Mouse (Mus musculus) adrenal gland (tissue): Measurements from ENCODE around the gene Vcan.

Source experiments
- intact Hi-C: fragments of 180-260 bp; cut with DNase I; formaldehyde crosslinking; loops from one replicate; pipeline ENCODE4 v1.15.1; 2025

Vcan gene

DNA sequence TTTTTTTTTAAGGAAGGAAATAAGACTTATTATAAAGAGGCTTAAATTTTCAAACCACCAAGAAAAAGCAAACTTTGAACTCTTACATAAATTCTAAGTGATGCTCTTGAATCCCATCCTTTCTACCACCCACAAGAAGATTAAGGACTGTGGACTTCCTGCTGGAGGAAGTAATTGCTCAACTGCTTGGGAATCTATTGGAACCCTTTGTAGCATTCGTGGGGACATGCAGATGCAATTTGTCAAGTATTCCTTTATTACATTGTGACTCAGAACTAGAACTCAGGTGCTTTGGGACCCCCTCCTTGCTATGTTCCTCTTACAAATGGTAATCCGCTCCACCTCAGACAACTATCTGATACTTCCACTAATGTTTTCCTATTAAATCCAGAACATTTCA is 4.0 kb downstream of the Vcan start:
- intact Hi-C loops, result loop anchor here (10.0 kb wide), 1 partner anchor 777 kb away; no protein-coding TSS in a partner anchor

DNA sequence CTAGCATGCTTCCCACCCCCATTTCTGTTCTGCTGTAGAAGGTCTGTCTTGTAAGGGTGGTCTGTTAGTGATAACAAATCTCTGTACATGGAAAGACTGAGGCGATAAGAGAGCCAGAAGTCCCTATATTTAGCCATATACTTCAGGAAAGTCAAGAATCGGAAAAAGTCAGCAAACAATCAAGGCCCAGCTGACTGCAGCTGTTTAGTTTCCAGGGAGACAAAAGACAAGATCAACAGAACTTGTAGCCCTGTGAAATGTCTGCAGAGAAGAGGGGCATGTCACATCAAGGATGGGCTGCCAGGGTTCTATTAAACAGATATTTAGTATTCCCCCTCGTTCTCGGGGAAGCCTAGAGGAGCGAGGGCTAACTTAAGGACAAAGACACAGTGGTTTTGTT is 7.2 kb downstream of the Vcan start:
- intact Hi-C loops, result loop anchor here (10.0 kb wide), 1 partner anchor 780 kb away; no protein-coding TSS in a partner anchor

DNA sequence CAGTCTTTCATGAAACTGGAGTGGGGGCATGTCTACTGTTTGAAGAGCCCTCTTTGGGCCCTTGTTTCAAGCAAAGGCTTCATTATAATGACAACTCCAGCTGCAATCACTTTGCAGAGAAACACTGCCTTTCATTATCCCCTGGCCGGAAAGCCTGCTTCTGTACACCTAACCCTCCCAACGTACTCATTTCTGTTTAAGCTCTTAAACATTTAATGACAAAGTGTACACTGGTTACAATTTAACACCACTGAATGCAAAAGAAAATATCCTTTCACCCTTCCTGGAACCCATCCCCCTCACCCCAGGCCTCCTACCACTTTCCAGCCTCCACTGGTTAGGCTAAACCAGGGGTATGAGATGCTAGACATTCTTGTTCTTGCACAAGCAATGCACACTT is 15.8 kb downstream of the Vcan start:
- intact Hi-C loops, result no loop called here

DNA sequence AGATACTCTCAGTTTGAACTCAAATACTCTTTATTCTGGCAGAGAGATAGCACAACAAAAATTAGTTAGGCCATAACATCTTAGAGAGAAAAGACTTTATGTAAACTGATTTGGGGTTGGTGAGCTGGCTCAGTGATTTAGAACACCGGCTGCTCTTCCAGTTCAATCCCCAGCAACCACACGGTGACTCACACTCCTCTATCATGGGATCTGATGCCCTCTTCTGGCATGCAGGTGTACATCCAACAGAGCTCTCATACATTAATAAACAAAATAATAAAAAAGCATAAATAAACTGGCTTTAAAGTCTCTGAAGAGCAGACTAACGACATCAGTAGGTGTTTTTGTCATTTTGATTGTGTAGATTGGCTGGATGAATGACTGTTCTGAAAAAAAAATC is 21.8 kb downstream of the Vcan start:
- intact Hi-C loops, result loop anchor here (5.0 kb wide), 1 partner anchor 48 kb away; no protein-coding TSS in a partner anchor

DNA sequence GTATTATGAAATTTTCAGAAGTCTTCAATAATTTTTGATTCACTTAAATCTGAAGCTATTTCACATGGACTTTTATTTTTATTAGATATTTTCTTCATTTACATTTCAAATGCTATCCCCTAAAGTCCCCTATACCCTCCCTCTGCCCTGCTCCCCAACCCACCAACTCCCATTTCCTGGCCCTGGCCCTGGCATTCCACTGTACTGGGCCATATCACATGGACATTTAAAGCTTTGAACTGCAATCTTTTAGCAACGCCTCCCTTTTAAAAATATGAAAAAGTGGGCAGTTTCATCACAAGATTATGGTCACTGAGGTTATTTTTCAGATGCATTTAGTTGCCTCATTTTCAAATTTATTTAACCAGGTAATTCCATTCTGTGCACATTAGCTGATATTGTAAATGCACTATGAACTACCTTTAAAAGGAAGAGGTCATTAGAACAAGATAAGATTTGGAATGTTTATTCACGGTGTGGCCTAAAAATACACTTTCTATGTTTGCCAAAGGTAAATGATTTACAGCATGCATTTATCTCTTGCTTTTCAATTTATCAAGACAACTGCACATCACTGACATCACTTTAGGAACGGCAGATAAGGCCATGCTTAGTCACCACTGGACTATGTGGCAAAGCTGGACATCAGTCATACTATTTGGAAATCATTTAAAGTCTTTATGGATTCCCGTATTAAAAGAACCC is 32.7 kb downstream of the Vcan start:
- intact Hi-C loops, result no loop called here

DNA sequence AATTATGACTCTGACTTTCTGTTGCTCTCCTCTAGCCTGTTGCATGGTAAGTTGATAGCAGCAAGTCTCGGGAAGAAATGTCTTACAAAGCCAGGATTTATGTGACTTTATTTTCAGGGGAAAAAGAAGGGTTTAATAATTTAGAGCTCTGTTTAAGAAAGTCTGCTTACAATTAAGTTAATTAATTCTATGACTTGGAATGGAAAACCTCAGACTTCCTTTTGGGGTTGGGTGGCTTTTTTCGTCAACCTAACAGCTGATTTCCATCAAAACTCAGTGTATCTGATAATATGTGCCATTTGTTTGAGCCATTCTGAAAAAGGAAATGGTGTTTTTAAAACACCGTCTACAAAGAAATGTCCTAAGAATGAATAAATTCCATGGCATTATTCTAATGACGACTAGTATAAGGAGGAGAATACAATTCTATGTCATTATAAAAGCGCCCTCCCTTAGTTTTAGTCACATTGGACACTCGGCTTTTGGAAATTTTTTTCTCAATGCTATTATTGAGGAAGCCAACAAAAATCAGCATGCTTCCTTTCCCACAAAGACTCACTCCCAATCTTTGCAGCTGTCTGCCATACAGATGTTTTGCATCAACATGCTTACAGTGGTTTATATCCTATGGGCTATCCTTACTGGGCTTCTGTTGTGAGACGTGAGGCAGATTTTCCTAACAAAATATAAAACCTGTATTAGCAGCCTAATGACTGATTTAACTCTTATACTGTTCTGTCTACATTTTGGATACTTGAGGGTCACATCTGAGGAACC is 34.0 kb downstream of the Vcan start:
- intact Hi-C loops, result no loop called here

DNA sequence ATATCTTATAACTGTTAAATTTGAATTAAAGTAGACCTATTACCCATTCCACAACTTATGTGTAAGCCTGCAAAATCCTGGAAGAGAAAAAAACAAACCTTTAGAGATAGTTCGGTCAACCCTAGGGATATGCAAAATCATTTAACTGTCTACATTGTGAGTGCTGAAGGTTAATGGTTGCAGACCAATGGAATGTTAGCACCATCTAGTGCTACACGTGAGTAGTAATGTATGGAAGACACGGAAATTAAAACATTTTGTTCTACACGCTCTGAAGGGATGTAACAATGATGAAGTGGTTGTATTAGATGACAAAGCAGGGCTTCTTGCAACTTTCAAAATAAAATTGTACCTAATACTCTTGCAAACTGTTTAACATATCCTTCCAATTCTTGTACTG is 39.9 kb downstream of the Vcan start:
- intact Hi-C loops, result no loop called here

DNA sequence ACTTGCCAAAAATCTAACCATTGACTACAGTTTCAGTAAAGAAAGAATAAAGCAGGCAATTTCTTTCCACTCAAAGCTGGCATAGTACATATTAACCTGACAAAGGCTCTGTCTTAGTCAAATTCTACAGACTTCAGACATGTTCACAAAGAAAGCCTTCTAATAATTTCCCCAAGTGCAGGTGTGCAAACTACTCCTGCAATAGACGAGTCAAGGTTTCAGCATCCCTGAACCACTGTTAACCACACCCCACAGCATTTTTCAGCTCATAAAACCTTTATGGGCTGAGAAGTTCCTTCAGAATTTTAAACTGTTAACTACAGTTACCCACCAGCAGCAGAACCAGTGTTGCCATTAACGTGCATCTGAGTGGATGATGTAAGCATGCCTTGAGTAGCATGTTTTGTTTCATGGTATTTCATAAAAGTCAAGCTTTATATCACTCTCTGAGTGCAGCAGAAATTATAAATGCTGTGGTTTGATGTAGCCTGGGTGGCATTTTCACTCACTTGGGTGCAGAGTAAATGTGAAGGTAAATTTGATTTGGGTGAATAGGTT is 42.2 kb downstream of the Vcan start:
- intact Hi-C loops, result no loop called here

DNA sequence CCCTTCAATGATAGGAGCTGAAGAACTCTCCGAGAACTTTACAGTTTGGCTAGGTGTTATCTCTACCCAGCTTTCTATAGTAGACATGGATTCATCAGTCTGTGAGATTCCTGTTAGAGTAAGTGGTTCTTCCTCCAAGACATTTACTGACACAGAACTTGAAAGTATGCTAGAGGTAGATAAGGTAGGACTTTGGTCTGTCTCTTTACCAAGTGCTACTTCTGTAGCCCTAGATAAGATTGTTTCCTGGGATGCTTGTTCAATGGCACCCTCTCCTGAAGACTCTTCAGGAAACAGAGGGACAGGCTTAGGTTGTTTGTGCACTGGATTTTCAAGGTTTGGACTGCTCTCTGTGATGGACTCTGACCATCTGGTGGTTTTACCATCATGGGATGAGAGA is 49.7 kb downstream of the Vcan start:
- intact Hi-C loops, result no loop called here

DNA sequence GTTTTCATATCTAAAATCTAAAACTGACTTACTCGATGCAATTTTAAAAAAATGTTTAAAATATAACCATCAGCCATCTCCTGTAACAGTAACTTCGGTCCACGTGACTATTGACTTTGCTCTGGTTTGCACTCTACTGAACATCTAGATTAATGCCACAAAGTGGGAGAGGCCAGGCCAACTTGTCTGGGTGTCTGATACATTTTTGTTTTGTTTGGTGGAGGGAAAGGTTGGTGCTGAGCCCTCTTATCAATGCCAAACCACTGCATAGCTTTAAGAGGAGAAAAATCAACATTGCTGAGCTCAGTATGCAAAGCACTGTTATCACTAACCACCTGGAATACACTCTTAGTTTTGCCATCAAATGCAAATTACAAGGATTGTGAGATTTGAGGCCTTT is 58.8 kb downstream of the Vcan start:
- intact Hi-C loops, result no loop called here

DNA sequence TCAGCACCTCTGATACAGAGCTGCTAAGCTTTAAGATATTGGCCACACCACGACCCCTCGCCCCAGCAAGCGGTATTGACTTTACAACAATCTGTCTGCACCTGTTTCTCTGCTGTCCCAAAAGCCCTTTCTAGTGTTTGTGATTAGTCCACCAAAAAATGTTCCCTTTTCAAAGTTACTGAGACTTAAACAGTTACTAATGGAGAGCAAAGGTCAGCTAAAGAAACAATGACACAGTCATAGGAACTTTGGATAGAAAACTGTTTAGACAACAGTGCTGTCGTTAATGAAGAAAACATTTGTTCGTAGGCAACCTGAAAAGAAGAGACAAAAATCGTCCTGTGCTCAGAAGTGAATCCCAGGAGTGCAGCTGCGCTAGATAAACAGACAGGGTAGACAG is 60.1 kb downstream of the Vcan start:
- intact Hi-C loops, result no loop called here

DNA sequence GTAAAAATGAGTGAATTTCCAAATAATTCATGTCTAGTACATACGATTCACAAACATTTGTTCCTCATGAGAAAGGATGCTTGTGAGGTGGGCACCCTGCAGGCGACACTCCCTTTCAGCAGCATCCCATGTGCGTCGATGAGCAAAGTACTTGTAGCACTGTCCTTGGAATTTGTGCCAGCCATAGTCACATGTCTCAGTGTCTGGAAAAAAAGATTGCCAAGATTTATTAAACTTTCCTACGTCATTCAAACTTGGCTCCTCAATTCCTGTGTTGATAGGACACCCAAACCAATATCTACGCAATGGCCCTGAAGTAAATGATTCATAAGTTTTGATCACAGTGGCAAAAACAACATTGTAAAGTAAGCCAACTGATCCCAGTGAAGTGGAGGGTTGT is 62.6 kb downstream of the Vcan start:
- intact Hi-C loops, result no loop called here

DNA sequence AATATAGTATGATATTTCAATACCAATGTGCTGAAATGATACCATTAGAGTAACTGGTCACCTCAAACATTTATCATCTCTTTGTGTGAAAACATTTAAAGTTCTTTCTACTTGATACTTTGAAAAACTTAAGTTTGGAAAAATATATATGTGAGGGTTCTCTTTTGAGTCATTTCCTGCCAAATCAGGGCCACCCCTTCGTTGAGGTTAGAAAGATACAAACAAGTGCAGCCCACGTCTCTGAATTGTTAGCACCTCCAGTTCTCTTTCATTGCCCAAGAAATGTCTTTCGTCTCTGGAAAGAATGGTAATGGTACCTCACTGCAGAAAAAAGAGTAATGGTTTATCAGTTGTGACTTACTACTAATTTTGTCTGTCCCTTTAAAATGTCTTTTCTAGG is 71.8 kb downstream of the Vcan start:
- intact Hi-C loops, result loop anchor here (5.0 kb wide), 1 partner anchor 52 kb away; no protein-coding TSS in a partner anchor

DNA sequence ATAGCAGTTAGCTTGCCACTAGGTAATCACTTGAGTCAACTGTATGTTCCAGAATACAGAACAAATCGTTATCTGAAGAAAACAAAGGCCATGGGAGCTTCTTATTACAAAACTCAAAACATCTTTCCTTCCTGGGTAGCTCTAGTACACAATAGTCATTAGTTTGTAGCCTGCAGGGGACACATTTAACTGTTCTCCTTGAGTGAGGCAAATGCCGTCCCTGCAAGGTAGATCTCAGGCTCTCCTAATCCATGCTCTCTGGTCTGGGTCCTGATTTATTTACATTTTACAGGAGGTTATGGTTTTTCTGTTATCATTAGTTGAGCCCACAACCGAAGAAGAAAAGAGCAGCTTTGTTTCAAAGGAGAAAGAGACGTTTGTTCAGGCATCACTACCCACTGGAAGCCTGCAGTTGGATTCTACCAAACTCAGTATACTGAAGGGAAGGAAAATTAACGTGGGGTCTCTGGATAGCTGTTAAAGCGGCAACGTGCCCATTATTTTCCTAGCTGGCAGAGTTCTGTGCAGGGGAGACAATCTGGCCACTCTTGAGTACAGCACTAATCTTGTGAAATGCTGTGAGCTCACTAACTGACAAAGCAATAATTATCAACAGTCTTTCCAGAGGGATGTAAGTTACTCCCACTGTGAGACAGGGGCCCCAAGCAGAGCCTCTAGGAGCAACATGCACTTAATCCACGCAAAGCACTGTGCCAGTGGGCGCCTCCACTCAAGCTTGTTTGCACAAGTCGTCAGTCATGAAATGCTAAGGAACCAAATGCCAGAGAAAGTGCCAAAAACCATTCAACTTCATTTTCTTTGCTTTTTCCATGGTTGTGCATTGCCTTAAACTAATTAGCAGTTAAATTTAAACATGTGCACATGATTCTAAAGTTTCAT is 73.1 kb downstream of the Vcan start:
- intact Hi-C loops, result loop anchor here (2.0 kb wide), 1 partner anchor 1172 kb away; no protein-coding TSS in a partner anchor

DNA sequence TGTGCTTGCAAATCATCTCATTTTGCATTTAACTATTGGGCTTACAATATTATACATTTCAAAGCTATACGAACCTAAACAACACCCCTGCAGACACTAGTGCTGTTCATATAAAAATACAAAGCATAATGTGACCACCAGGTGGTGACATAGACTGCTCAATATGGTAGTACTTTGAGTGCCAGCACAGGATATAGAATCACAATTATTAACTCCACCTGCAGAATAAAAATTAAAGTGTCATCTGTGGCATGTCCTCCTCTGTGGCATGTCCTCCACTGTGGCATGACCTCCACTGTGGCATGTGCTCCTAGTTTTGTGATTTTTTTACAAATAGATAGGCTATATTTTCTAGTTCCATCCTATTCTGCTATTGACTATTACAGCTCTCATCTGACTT is 74.2 kb downstream of the Vcan start:
- intact Hi-C loops, result loop anchor here (2.0 kb wide), 1 partner anchor 1173 kb away; no protein-coding TSS in a partner anchor

DNA sequence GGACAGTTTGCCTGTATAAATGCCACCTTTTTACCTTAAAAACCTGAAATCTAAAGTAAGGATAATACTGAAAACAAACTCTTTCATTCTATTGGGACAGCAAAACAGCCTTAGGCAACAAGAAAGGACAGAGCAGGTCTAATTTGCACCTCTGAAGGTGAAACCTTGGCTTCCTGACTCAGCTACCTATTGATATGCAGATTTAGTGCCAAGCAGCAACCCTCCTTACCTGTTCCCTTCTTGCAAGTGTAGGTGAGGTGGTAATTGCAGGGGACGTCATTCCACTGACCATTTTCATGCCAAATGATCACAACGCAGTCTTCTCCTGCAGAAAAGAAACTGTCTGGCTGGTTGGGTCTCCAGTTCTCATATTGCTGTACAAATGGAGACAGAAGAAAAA is 80.6 kb downstream of the Vcan start:
- intact Hi-C loops, result no loop called here

DNA sequence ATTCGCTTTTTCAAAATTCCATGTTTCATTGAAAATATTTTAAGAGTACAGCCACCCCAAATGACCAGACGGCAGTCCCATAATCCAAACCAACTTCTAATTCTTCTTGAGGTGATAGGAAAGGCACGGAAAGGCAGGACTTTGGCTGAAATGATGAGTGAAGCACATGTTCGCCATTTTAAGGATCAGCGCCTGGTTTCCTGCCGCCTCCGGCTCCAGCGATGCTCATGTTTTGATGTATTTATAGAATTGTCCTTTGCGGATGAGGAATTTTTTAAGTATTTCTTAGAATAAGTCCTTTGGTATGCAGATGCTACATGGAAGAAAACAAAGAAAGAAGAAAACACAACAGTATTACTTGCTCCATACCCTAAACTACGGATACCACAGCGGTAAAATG is 85.3 kb downstream of the Vcan start:
- intact Hi-C loops, result no loop called here

DNA sequence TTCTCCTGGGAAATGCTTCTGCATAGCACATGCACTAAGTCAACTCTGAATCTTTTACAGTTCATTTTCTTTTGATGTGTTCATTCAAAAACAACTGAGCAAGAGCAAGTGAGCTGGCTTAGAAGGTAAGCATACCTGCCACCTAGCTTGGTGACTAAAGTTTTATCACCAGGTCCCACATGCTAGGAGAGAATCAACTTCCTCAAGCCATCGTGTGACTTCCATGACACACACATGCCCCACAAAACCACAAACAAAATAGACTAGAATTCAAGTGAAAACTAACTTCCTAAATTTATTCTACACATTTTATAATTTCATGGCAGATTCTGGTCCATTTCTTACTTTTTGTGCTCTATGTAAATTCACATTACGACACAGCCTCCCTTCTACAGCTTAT is 89.0 kb downstream of the Vcan start:
- intact Hi-C loops, result no loop called here

DNA sequence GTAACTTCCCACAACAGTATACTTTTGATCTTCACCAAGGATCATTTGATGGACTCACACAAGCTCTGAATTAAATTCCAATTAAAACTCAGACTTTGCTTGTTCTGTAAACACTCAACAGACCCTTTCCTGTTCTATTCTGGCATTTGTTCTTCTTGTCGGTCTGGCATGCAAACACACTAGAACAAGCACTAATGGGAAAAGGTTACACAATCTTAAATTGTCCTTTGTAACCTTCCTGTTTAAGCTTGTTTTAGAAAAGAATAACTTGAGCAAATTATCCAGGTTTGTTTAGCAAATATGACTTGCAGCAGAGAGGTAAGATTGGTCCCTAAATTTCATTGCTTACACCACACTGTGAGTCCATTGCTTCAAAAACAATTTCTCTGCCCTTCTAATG is 89.5 kb downstream of the Vcan start:
- intact Hi-C loops, result no loop called here

DNA sequence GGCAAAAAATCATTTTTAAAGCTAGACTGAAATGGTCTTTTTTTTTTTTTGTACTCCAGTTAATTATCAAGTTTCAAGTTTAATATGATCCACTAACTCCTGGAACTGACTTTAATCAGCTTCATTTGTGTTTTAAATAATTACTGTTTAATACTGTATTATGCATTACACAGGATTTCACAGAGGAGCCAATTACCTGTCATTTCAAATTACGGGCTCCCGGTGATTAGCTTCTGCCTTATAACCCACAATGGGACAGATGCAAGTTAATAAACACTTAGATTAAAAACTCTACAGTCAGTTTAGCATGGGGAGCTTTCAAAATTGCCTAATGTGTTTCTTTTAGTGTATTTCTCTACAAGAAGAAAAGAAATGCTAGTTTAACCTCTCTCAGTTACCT is 96.7 kb downstream of the Vcan start:
- intact Hi-C loops, result no loop called here

DNA sequence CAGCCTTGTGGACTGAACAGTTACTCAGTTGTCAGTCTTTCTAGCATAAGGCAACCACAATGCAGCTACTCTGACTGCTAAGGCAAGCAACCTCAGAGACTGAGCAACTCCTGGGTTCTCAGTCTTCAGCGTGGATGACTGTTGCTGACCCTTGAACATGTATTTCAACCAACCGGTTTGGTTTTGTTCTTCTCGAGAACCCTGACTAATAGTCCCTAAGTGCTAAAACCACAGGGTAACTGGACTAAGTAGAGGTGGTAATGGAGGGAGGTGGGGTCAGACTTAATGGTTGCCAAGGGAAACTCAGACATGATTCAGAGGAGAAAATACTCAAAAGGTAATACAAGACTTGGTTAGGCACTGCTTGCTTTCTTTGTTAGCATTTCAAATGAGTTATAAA is 105.3 kb downstream of the Vcan start:
- intact Hi-C loops, result no loop called here
